Mouse (Mus musculus): ENCODE results near the gene Grn.
A peak's percentile ranks its signal among the peaks of the same experiment; 100 is the strongest.

Gene Grn

GRCm38 (mm10) chr11:102425555-102426316 is 4.4 kb upstream of the Grn start:
- DNase-seq (ENCODE audit: low spot score), result no peak

GRCm38 (mm10) chr11:102428981-102429540 is 1.1 kb upstream of the Grn start:
- no peak for DNase-seq (ENCODE audit: low spot score)

DNA sequence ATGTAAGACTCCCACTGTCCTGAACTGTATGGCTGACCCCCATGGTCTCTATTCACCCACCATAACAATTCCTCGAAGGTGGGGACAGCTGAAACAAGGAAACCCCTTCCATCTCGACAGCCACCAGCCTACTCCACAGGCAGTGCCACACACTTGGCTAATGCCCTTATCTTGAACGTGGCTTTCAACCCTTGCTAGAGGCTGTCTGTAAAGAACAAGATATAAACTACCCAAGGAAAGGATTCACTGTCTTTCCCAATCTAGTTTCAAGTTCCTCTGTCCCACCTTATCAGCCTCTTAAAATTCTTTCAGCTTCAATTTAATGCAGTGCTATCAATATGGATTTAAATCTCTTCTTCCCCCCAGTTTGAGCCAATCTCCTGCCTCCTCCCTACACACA is 564 bp upstream of the Grn start:
- DNase-seq (ENCODE audit: low spot score), result no peak

DNA sequence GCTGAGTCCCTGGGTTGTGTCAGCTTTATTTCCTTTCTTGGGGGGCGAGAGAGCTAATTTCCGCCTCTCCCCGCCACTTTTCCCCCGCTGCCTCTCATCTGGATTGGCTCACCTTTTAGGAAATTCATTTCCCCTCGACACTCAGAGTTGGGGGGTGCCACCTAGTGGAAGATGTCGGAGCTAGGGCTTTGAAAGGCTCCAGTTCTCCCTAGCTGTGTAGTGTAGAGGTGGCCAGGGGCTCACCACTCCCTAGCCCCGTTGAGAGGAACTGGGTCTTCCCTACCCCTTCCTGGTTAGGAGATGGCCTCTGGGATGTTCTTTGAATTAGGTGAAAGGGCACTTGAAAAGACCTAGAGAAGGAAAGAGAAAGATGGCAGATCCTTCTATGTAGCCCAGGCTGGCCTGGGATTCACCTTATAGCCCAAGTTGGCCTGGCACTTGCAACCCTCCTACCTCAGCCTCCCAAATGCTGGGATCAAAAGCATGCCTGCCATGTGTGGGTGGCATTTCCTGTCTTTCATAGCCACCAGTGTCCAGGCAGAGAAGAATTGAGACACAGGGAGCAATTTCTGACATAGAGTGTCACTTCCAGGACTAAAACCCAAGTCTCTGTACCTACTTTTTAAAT is 1.0 kb downstream of the Grn start:
- DNase-seq (ENCODE audit: low spot score), result no peak

DNA sequence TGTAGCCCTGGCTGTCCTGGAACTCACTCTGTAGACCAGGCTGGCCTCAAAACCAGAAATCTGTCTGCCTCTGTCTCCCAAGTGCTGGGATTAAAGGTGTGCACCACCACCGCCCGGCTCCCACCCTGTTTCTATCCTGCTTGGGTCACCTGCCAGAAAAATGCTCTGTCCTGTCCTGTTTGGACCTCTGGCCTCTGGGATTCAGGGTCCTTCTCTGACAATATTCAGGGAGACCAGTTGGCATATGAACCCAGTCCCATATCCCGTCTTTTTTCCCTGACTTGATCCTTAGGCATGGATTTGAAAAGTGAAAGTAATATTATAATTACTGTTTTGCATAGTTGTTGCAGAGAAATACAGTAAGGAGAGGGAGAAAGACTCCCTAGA is 1.6 kb downstream of the Grn start:
- no peak for DNase-seq (ENCODE audit: low spot score)

DNA sequence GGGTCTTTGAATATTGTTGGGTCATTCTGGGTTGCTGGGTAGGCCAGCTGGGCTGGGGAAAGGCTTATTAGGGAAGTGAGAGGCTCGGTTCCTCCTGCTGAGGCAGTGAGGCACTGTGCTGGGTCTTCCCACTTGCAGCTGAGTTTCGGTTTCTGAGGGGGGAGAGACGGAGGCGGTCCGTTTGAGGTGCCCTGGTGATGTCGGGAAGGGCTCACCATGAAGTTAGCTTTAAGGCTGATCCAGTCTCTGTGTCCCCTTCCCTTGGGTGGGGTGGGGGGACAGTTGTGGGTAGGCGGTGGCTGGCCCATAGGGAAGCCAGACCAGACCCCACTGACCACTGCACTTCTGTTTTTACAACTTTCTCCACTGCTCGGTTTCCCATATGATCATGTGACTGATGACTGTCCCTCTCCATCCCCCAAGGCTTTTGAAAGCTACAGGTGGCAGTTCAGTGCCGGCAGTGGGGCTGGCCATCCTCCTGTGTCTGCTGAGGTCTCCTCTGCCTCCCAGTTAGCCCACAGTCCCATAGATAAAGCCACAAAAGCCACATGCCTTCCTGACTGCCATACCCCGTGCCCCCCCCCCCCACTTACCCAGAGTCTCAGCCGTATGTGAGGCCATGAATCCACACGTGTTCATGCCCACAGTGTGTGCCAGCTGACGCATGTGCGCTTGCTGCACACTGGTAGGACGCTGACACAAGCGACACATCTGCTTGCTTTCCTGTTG is 2.2 kb downstream of the Grn start:
- DNase-seq (ENCODE audit: low spot score), result no peak

DNA sequence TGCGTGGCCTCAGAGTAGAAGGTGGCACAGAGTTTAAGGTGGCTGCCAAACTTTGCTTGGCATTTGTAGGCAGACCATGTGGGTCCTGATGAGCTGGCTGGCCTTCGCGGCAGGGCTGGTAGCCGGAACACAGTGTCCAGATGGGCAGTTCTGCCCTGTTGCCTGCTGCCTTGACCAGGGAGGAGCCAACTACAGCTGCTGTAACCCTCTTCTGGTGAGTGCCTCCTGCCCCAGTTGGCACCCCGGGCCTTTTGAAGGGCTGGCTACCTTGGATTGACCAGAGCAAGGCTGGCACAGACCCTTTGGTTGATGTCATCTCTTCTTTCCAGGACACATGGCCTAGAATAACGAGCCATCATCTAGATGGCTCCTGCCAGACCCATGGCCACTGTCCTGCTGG is 2.8 kb downstream of the Grn start:
- no peak for DNase-seq (ENCODE audit: low spot score)

- no peak for DNase-seq (ENCODE audit: low spot score)
Measured at GRCm38 (mm10) chr11:102433866-102434265, 3.8 kb downstream of the Grn start.

- peak; percentile 89 for DNase-seq (ENCODE audit: low spot score)
Measured at GRCm38 (mm10) chr11:102434406-102434805, 4.3 kb downstream of the Grn start.

DNA sequence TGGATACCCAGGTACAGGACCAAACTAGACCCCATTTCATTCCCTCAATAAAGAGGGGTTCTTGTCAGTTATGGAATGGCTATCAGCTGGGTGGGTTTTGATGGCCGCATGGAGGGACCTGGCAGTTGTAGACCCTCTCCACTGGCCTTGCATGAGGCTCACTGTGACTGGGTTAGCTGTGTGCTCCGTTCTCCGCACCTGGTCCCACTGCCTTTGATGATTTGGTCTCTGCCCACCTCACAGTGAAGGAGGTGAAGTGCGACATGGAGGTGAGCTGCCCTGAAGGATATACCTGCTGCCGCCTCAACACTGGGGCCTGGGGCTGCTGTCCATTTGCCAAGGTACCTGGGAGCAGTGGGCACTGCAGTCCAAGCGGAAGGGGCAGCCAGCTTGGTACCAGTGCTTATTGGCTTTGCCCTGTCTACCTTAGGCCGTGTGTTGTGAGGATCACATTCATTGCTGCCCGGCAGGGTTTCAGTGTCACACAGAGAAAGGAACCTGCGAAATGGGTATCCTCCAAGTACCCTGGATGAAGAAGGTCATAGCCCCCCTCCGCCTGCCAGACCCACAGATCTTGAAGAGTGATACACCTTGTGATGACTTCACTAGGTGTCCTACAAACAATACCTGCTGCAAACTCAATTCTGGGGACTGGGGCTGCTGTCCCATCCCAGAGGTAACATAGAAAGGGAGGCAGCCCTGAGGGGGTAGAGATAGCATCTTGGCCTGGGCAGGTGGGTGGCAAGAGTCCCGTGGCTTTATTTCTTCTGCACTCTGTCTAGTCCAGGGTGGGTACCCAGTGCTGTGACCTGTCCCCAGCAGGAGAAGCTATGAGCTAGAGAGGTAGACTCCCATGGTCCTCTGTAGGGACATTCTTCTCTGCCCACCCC is 4.9 kb downstream of the Grn start:
- no peak for DNase-seq (ENCODE audit: low spot score)

DNA sequence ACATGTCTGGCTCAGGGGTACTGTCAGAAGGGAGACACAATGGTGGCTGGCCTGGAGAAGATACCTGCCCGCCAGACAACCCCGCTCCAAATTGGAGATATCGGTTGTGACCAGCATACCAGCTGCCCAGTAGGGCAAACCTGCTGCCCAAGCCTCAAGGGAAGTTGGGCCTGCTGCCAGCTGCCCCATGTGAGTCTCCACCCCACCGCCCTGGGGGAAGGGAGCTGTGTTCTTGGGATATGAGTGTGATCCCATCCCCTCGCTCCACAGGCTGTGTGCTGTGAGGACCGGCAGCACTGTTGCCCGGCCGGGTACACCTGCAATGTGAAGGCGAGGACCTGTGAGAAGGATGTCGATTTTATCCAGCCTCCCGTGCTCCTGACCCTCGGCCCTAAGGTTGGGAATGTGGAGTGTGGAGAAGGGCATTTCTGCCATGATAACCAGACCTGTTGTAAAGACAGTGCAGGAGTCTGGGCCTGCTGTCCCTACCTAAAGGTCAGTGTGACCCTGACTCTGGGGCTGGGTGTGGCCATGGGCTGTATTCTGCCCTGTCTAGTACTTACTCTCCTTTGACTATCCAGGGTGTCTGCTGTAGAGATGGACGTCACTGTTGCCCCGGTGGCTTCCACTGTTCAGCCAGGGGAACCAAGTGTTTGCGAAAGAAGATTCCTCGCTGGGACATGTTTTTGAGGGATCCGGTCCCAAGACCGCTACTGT is 5.8 kb downstream of the Grn start:
- DNase-seq (ENCODE audit: low spot score), result no peak

DNA sequence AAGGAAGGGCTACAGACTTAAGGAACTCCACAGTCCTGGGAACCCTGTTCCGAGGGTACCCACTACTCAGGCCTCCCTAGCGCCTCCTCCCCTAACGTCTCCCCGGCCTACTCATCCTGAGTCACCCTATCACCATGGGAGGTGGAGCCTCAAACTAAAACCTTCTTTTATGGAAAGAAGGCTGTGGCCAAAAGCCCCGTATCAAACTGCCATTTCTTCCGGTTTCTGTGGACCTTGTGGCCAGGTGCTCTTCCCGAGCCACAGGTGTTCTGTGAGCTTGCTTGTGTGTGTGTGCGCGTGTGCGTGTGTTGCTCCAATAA is 6.3 kb downstream of the Grn start:
- no peak for DNase-seq (ENCODE audit: low spot score)

- no peak for DNase-seq (ENCODE audit: low spot score)
Measured at GRCm38 (mm10) chr11:102437120-102438061, 7.3 kb downstream of the Grn start.

DNA sequence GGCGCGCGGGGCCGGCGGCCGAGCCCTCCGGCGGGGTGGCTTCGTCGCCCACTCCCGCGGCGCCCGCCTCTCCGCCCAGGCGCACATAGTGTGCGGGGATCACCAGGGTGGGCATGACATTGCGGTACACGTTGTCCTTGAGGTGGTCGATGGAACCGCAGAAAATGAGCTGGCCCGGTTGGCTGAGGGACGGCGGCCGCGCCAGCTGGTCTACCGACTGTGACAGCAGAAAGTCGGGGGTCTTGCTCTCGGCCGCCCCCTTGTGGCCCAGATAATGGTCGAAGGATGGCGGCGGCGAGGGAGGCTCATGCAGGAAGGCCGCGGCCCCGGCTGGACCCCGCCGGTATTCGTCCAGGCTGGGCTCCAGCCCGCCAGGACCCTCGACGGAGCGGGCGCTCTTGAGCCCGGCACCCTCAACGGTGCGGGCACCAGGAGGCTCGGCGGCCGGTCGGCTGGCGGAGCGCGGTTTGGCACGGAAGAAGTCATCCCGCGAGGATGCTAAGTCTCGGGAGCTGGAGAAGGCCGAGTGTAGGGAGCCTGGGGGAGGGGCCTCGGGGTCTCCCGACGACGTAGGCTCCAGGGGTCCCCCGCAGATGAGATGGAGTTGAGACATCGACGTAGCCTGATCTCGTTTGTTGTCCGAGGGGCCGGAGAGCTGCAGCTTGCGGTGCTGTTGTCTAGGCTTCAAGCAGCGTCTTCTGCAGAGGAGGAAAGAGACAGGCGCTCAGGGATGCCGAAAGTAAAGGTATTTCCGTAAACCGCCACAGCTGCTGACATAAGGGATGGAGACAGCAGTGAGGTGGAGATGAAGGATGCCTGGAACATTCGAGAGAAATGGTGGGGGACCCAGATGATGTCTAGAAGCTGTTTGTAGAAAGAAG is 8.3 kb downstream of the Grn start:
- peak; percentile 83 for DNase-seq (ENCODE audit: low spot score)

DNA sequence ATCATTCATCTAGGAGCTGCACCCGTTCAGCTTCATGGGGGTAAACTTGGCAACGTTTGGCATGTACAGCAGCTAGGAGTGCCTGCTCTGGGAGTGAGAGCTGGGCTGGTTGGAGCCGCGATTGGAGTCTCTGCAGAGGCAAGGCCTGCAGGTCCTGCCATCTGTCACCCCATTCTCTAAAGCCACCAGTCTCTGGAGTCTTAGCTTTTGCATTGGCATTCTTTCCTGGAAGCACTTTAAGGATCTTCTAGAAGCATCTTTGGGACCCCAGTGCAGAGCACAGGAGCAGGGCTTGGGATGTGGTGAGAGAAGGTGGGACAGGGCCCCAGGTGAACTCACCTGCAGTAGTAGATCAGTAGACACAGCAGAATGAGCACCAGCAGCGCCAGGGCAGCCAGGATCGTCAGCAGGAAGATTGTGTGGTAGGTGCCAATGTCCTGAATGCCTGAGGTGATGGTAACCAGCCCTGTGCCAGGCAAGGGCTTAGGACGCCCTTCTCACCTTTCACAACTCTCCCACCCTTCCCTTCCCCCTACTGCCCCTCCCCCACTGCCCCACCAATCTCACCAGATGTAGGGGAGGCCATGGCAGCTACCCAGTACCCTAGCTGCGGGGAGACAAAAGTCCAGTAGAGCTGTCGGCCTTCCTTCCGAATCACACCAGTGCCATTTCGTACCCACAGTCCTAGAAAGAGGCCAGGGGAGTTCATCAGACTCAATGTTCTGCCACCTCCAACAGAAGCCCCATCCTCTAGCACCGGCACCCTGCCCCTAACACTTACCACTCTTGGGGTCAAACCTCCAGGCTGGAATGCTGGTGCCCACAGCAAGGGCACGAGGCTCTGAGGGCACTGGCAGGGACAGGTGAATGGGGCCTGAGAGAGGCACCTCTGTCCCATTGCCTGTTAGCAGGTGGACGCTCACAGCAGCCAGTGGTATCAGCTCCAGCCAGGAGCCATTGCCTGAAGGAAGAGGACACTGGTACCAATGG is 9.3 kb downstream of the Grn start:
- DNase-seq (ENCODE audit: low spot score), result no peak

DNA sequence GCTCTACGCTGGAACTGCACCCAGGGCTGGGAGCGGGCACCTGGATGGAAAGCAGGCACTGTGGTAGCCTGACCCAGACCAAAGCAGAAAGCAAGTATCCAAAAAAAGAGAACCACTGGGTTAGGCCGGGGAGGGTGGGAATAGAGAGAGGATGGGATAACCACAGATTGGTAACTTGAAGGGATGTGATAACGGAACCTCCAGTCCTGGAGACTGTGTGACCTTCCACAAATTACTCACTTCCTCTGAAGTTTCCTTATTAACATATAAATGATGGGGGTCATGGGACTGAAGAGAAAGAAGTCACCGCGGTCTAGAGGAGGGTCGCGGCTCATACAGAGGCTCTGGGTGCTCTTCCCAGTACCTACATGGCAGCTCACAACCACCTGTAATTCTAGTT is 10.1 kb downstream of the Grn start:
- no peak for DNase-seq (ENCODE audit: low spot score)

DNA sequence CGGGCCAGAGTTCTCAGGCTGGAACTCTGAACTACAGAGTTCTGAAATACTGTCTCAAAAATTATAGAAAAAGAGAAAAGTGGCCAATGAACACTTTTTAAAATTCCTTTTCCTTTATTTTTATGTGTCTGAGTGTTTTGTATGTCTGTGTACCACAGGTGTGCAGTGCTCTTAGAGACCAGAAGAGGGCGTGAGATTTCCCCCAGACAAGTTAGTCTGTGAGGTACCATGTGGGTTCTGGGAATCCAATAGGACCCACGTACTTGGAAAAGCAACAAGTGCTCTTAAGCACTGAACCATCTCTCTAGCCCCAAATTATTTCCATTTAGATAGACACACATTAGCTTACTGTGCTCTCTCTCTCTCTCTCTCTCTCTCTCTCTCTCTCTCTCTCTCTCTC is 11.3 kb downstream of the Grn start:
- no peak for DNase-seq (ENCODE audit: low spot score)

GRCm38 (mm10) chr11:102442089-102442488 is 12.0 kb downstream of the Grn start:
- no peak for DNase-seq (ENCODE audit: low spot score)

Measured in ovary, postnatal 14 days (tissue).